Mouse (Mus musculus): ENCODE results near the gene Apoc1.

- TF ChIP-seq MXI1 (IDR thresholded peaks at IDR 0.05; ENCODE audit: low read depth, low read length): no peak
- no peak for TF ChIP-seq ZNF384 (IDR thresholded peaks at IDR 0.05; ENCODE audit: low read depth, low read length)
- TF ChIP-seq JUND (conservative IDR thresholded peaks at IDR 0.05; ENCODE audit: low read depth, low read length): no peak
- no peak for TF ChIP-seq POLR2A (IDR thresholded peaks at IDR 0.05; ENCODE audit: low read depth, low read length)
- no peak for TF ChIP-seq PAX5 (IDR thresholded peaks at IDR 0.05; ENCODE audit: low read length)
- TF ChIP-seq RCOR1 (conservative IDR thresholded peaks at IDR 0.05; ENCODE audit: low read depth, low read length): no peak
- TF ChIP-seq ZC3H11A (IDR thresholded peaks at IDR 0.05; ENCODE audit: low read depth, low read length): no peak
- TF ChIP-seq ETS1 (conservative IDR thresholded peaks at IDR 0.05; ENCODE audit: low read depth, low read length): no peak
- no peak for TF ChIP-seq UBTF (IDR thresholded peaks at IDR 0.05; ENCODE audit: low read depth, low read length)
- TF ChIP-seq MEF2A (IDR thresholded peaks at IDR 0.05; ENCODE audit: borderline replicate concordance, low read depth, low read length): no peak
- TF ChIP-seq CTCF (conservative IDR thresholded peaks at IDR 0.05 in 1 of 2, IDR thresholded peaks at IDR 0.05 in 1 of 2; ENCODE audit: low read depth in 2 of 2, low read length in 2 of 2): no peak
- no peak for TF ChIP-seq NELFE (IDR thresholded peaks at IDR 0.05; ENCODE audit: low read depth, low read length)
- no peak for TF ChIP-seq RAD21 (IDR thresholded peaks at IDR 0.05; ENCODE audit: low read depth, low read length)
Observed at GRCm38 (mm10) chr7:19705271-19705670, 12.8 kb upstream of the Apoc1 start.

Data from CH12.LX (cell line).